ENCODE assay signal across 16 mouse cellular contexts in the genomic region with DNA sequence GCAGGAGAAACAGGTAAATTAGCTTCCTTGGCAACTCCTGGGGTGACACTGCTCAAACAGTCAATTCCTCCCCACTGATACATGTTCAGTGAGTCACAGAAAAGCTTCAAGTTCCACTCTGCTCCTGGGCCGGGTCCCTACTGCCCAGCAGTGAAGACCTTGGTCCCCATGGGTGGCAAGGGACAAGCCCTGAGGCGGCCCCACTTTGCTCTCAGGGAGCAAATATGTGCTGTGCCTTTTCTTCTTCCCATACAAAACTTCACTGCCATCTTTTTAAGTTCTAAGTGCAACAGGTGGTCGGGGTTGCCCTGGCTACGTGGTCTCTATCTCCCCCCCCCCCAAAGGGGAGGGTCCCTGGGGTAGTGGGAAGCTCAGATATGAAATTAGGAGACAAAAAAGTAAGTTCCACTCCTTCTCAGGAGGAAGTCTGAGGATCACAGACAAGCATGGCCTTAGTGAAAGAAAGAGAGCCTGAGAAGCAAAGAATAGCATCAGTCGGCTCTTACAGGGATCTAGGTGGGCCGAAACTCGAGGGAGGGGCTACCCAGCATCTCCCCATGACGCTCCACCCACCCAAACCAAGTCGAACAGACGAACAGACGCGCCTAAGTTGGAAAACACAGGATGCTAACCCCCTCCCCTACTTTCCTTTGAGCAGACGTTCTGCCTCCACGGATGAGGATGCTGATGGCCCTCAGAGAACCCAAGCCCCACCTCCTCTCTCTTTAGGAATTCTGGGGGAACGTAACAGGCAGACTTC.
DNase-seq lines count a peak whose midpoint lies in the region; ATAC-seq and TF ChIP-seq lines count a peak whose summit lies in the region.
"Had no signal": no experiment of that assay in that cellular context is flagged by ENCODE, and none has a peak within 500 bp of the region (broad histone marks: within the 10 kb centered on the region; RNA-seq: fewer than 3 reads in every experiment).

No protein-coding gene starts in this region.

- TF ChIP-seq CTCF in layer of hippocampus, adult 2 months (conservative IDR thresholded peaks at IDR 0.05), result no peak

- ATAC-seq in forebrain, embryonic 12.5 days (ENCODE audit: low FRiP score), result peak; percentile 18
- ATAC-seq in erythroid progenitor cell, adult 5-6 weeks (replicated peaks; ENCODE audit: low FRiP score, poor library complexity, severe bottlenecking), result no peak
- no peak for ATAC-seq in CD4-positive, CD25-positive, alpha-beta regulatory T cell, adult 4 months

- no peaks in the 10 kb centered on the region for H3K9me3 ChIP-seq in forebrain, embryonic 12.5 days
- H3K9me3 ChIP-seq in midbrain, embryonic 10.5 days (replicated peaks), result no peaks in the 10 kb centered on the region
- H3K9me3 ChIP-seq: heart, embryonic 15.5 days; limb, embryonic 12.5 days; liver, embryonic 15.5 days had no signal

- H3K27me3 ChIP-seq in forebrain, embryonic 12.5 days, result no peaks in the 10 kb centered on the region
- peaks cover 22% of the 10 kb centered on the region; the same call in 1 of the 2 replicates for H3K27me3 ChIP-seq in midbrain, embryonic 10.5 days (ENCODE audit: low read depth, poor library complexity, severe bottlenecking)
- H3K27me3 ChIP-seq: heart, embryonic 15.5 days; limb, embryonic 12.5 days; liver, embryonic 15.5 days had no signal

- peak overlapping the region; percentile 12; the same call in 1 of the 2 replicates for H3K9ac ChIP-seq in forebrain, embryonic 12.5 days
- H3K9ac ChIP-seq: heart, embryonic 15.5 days; limb, embryonic 12.5 days; liver, embryonic 15.5 days had no signal

- peaks cover 97% of the 10 kb centered on the region for H3K4me1 ChIP-seq in forebrain, embryonic 12.5 days
- peaks cover 100% of the 10 kb centered on the region for H3K4me1 ChIP-seq in midbrain, embryonic 10.5 days

- H3K4me2 ChIP-seq in forebrain, embryonic 12.5 days, result peak overlapping the region; percentile 34
- H3K4me2 ChIP-seq: heart, embryonic 15.5 days; limb, embryonic 12.5 days; liver, embryonic 15.5 days had no signal

- H3K4me3 ChIP-seq in layer of hippocampus, adult 2 months, result no peak overlapping the region
- no peak overlapping the region for H3K4me3 ChIP-seq in forebrain, embryonic 12.5 days (replicated peaks)
- H3K4me3 ChIP-seq in midbrain, embryonic 10.5 days, result peak overlapping the region; percentile 36
- H3K4me3 ChIP-seq: heart, embryonic 15.5 days; limb, embryonic 12.5 days; liver, embryonic 15.5 days had no signal

- 12% methylated on average over 15 of the region's 15 CpGs for WGBS in forebrain, embryonic 12.5 days
- 24% methylated on average over 15 of the region's 15 CpGs for WGBS in midbrain, embryonic 10.5 days

- H3K36me3 ChIP-seq in forebrain, embryonic 12.5 days (replicated peaks), result no peaks in the 10 kb centered on the region
- H3K36me3 ChIP-seq in midbrain, embryonic 10.5 days, result peaks cover 9% of the 10 kb centered on the region; the same call in 1 of the 2 replicates
- H3K36me3 ChIP-seq: heart, embryonic 15.5 days; liver, embryonic 15.5 days had no signal

- no peak for DNase-seq in layer of hippocampus, adult 2 months (ENCODE audit: low spot score in 2 of 2)
- no peak for DNase-seq in layer of hippocampus, adult 9-10 months (ENCODE audit: low spot score)
- DNase-seq in midbrain, embryonic 10.5 days (ENCODE audit: low spot score), result peak; percentile 57
- DNase-seq in retina, embryonic 14.5 days (ENCODE audit: low spot score), result peak; percentile 52
- no peak for DNase-seq in cerebellum, adult 11 months
- DNase-seq: B cell, adult 2 months; cerebellum, adult 18-20 months; heart, adult 11 months; lung, postnatal 36 days; right cerebral cortex, postnatal 14 days had no signal

- peak overlapping the region; percentile 82 for H3K27ac ChIP-seq in layer of hippocampus, adult 2 months
- H3K27ac ChIP-seq in forebrain, embryonic 12.5 days, result peak overlapping the region; percentile 90
- H3K27ac ChIP-seq in midbrain, embryonic 10.5 days (replicated peaks), result peak overlapping the region; percentile 88
- H3K27ac ChIP-seq: heart, embryonic 15.5 days; limb, embryonic 12.5 days; liver, embryonic 15.5 days had no signal

Comparison
In these comparisons a context has a peak if more than half of its experiments do, and no peak if none do; other contexts are left out.
1. DNase-seq: peak in midbrain, embryonic 10.5 days (single experiment) and retina, embryonic 14.5 days (single experiment); none in layer of hippocampus, adult 2 months (0 of 2), layer of hippocampus, adult 9-10 months (single experiment) and cerebellum, adult 11 months (single experiment).
2. Peak in every context shown above with its lines, with median percentiles within 50 percentile points of each other: H3K27ac ChIP-seq.